Mouse (Mus musculus): ENCODE measurements around the gene C130050O18Rik.

DNA sequence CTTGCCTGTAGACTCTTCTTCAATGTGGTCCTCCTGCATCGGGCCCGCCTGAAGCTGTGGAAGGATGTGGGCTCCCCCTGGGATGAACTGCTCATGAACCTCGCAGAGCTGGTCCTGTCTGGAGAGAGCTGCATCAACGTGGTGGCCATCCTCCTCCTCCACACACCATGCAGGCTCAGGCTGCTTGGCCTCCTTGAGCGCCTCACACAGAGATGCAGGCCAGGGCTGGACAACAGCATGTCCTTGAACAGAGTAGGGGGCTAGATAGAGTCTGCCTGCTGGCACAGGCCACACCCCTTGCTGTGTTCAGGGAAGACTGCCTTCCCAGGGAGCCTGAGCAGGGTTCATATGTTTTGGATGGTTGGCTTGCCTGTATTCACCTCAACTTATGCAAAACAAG, 9.9 kb downstream of the C130050O18Rik start:
- no peak for TF ChIP-seq POLR2A (IDR thresholded peaks at IDR 0.05; ENCODE audit: insufficient read length, low read depth)
- no peak for TF ChIP-seq MYOG (IDR thresholded peaks at IDR 0.05; ENCODE audit: control insufficient read depth in 1 of 3, insufficient read depth in 1 of 3, insufficient read length in 2 of 3, low read depth in 2 of 3)
- no peak for TF ChIP-seq USF1 (IDR thresholded peaks at IDR 0.05; ENCODE audit: low read depth)
- no peak for TF ChIP-seq POLR2AphosphoS2 (IDR thresholded peaks at IDR 0.05; ENCODE audit: insufficient read length, low read depth)
- no peak for TF ChIP-seq MYOD1 (IDR thresholded peaks at IDR 0.05; ENCODE audit: control insufficient read depth in 1 of 3, insufficient read length in 2 of 3, low read depth in 2 of 3)
- no peak for TF ChIP-seq E2F4 (IDR thresholded peaks at IDR 0.05; ENCODE audit: insufficient read depth)
- no peak for TF ChIP-seq MAX (IDR thresholded peaks at IDR 0.05; ENCODE audit: low read depth)
- TF ChIP-seq TCF12 (IDR thresholded peaks at IDR 0.05; ENCODE audit: insufficient read depth, poor library complexity, severe bottlenecking), result no peak
- no peak for TF ChIP-seq REST (IDR thresholded peaks at IDR 0.05; ENCODE audit: insufficient read depth, insufficient read length)
- no peak for TF ChIP-seq TCF3 (IDR thresholded peaks at IDR 0.05; ENCODE audit: insufficient read length, low read depth)
- TF ChIP-seq CEBPB (IDR thresholded peaks at IDR 0.05; ENCODE audit: insufficient read depth, poor library complexity, severe bottlenecking), result no peak

Data from myocyte (in vitro differentiated cells).